Mouse (Mus musculus) heart, postnatal 14 days (tissue): ENCODE results near the gene D030056L22Rik. TPM values are rescaled to one million over a fixed set of nuclear protein-coding genes. Genes with fewer than 3 reads are reported as not detected.

Experiments used
- DNase-seq, 2 experiments: peaks; one replicate each; pipeline ENCODE4 v3.0.0; 2021 to 2022
- intact Hi-C: fragments of 180-260 bp; cut with DNase I; formaldehyde crosslinking; loops from one replicate; pipeline ENCODE4 v1.15.1; 2025
- total RNA-seq, 2 experiments: library from RNA; stranded (reverse); gene quantifications; 2 replicates each; pipeline ENCODE4 v1.2.3; 2021

D030056L22Rik gene
- total RNA-seq, 2 experiments from 2014 or later, result 9.8 to 11.5 TPM

- DNase-seq, result no peak
- intact Hi-C loops, result no loop called here
Observed at GRCm38 (mm10) chr19:18720337-18720736, 7.3 kb downstream of the D030056L22Rik start.

- intact Hi-C loops, result no loop called here
- no peak for DNase-seq
Observed at GRCm38 (mm10) chr19:18725186-18725585, 12.2 kb downstream of the D030056L22Rik start.

GRCm38 (mm10) chr19:18730255-18730654 is 17.3 kb downstream of the D030056L22Rik start:
- DNase-seq, result no peak
- intact Hi-C loops, result no loop called here

GRCm38 (mm10) chr19:18731077-18731476 is 18.1 kb downstream of the D030056L22Rik start:
- no peak for DNase-seq

GRCm38 (mm10) chr19:18735901-18736300 is 22.9 kb downstream of the D030056L22Rik start:
- DNase-seq, result no peak
- intact Hi-C loops, result no loop called here

More at GRCm38 (mm10) chr19:18731077-18731476, 18.1 kb downstream of the D030056L22Rik start:
- intact Hi-C loops, result no loop called here

- intact Hi-C loops, result no loop called here
- DNase-seq, result no peak
Observed at GRCm38 (mm10) chr19:18739146-18739545, 26.2 kb downstream of the D030056L22Rik start.

- no peak for DNase-seq
- intact Hi-C loops, result no loop called here
Observed at GRCm38 (mm10) chr19:18743946-18744345, 31.0 kb downstream of the D030056L22Rik start.

GRCm38 (mm10) chr19:18746576-18747340 is 33.8 kb downstream of the D030056L22Rik start:
- intact Hi-C loops, result no loop called here
- no peak for DNase-seq

- intact Hi-C loops, result no loop called here
- no peak for DNase-seq
Observed at GRCm38 (mm10) chr19:18747379-18747778, 34.4 kb downstream of the D030056L22Rik start.

GRCm38 (mm10) chr19:18749598-18750339 is 36.8 kb downstream of the D030056L22Rik start, which contains the start of gene Trpm6:
Gene Trpm6 (plus strand): TSS chr19:18749983.
- intact Hi-C loops, result no loop called here
- peak in 1 of 2 experiments; percentile 7 for DNase-seq

GRCm38 (mm10) chr19:18757191-18757590 is 44.2 kb downstream of the D030056L22Rik start:
- intact Hi-C loops, result no loop called here
- DNase-seq, result no peak

GRCm38 (mm10) chr19:18757706-18758105 is 44.7 kb downstream of the D030056L22Rik start:
- DNase-seq, result no peak
- intact Hi-C loops, result no loop called here

GRCm38 (mm10) chr19:18758269-18758668 is 45.3 kb downstream of the D030056L22Rik start:
- intact Hi-C loops, result no loop called here
- no peak for DNase-seq

GRCm38 (mm10) chr19:18758916-18759315 is 45.9 kb downstream of the D030056L22Rik start:
- intact Hi-C loops, result no loop called here
- DNase-seq, result no peak

GRCm38 (mm10) chr19:18766399-18766798 is 53.4 kb downstream of the D030056L22Rik start:
- intact Hi-C loops, result no loop called here
- no peak for DNase-seq

Other genes starting within 250 kb of the D030056L22Rik start
- gene Ostf1, start 81.4 kb upstream of the D030056L22Rik start, total RNA-seq, result 10 to 100 TPM; 46.5 to 52.2 TPM
- gene Nmrk1, start 81.2 kb upstream of the D030056L22Rik start, total RNA-seq, result 1 to 10 TPM; 3.9 to 4.0 TPM
- gene Carnmt1, start 42.4 kb upstream of the D030056L22Rik start, total RNA-seq, result 10 to 100 TPM; 23.1 to 24.7 TPM
- gene Trpm6, start 36.8 kb downstream of the D030056L22Rik start, total RNA-seq, result under 1 TPM; 0.12 to 0.15 TPM